Mouse (Mus musculus) CH12.LX (cell line): ENCODE results near the gene Plpp3. TPM values are rescaled to one million over a fixed set of nuclear protein-coding genes. Genes with fewer than 3 reads are reported as not detected.

ENCODE experiments used
- DNase-seq: peaks from one replicate; pipeline ENCODE4 v3.0.0-alpha.2; 2013; ENCODE audit errors: extremely low read depth
- H3K27ac ChIP-seq: 2 replicates; pipeline ENCODE4 v1.5.1; 2012; ENCODE audit warnings: low read depth, mild to moderate bottlenecking, control low read depth, moderate library complexity; ENCODE audit not compliant: insufficient read depth
- H3K27me3 ChIP-seq: replicated peaks from 2 replicates; pipeline ENCODE3; 2012; ENCODE audit warnings: inconsistent platforms
- H3K36me3 ChIP-seq, 2 experiments: replicated peaks in 1 of 2; 2 replicates each; pipeline versions ENCODE3 to v1.6.1; 2012; ENCODE audit warnings: inconsistent platforms in 1 of 2, low read length in 1 of 2, mild to moderate bottlenecking in 1 of 2, mixed read lengths in 1 of 2, moderate library complexity in 1 of 2; ENCODE audit not compliant: control insufficient read depth in 1 of 2, insufficient read depth in 1 of 2
- H3K4me1 ChIP-seq, 2 experiments: 2 replicates each; pipeline ENCODE4 v1.6.1; 2012; ENCODE audit warnings: inconsistent platforms in 1 of 2, moderate library complexity in 1 of 2; ENCODE audit not compliant: insufficient read depth in 2 of 2, control insufficient read depth in 1 of 2
- H3K4me2 ChIP-seq: 2 replicates; pipeline ENCODE4 v1.6.1; 2012; ENCODE audit warnings: low read depth, mild to moderate bottlenecking, control low read depth; ENCODE audit not compliant: poor library complexity, insufficient read depth, severe bottlenecking
- H3K4me3 ChIP-seq, 3 experiments: fragments of 150-350 bp in 1 of 3; sonication (generic) in 1 of 3; replicated peaks in 1 of 3; 2 replicates each; pipeline versions ENCODE3 to v1.5.1; 2011 to 2012; ENCODE audit warnings: low read depth in 2 of 3, low read length in 2 of 3, mild to moderate bottlenecking in 2 of 3, moderate library complexity in 2 of 3, control low read depth in 1 of 3, improper control_type of control experiment in 1 of 3, inconsistent platforms in 1 of 3, mixed read lengths in 1 of 3; ENCODE audit not compliant: poor library complexity in 1 of 3
- H3K79me2 ChIP-seq: replicated peaks from 2 replicates; pipeline ENCODE4 v1.6.1; 2012; ENCODE audit warnings: mild to moderate bottlenecking, moderate library complexity; ENCODE audit not compliant: control insufficient read depth, poor library complexity, insufficient read depth, severe bottlenecking; ENCODE audit errors: extremely low read depth
- H3K9ac ChIP-seq: 2 replicates; pipeline ENCODE4 v1.6.1; 2012; ENCODE audit warnings: low read depth, mild to moderate bottlenecking, control low read depth, moderate library complexity; ENCODE audit not compliant: insufficient read depth
- H3K9me3 ChIP-seq: replicated peaks from 2 replicates; pipeline ENCODE3; 2012; ENCODE audit warnings: low read length, inconsistent platforms, mixed read lengths
- BHLHE40 ChIP-seq: IDR thresholded peaks from 2 replicates; pipeline ENCODE4 v1.6.1; 2011; ENCODE audit warnings: mild to moderate bottlenecking, low read depth, low read length, improper control_type of control experiment
- CHD2 ChIP-seq: IDR thresholded peaks from 2 replicates; pipeline ENCODE4 v1.6.1; 2011; ENCODE audit warnings: low read length, improper control_type of control experiment
- EP300 ChIP-seq: IDR thresholded peaks from 2 replicates; pipeline ENCODE4 v1.6.1; 2011; ENCODE audit warnings: low read length, improper control_type of control experiment
- GABPA ChIP-seq: IDR thresholded peaks from 2 replicates; pipeline ENCODE4 v1.6.1; 2012; ENCODE audit warnings: low read depth, low read length, improper control_type of control experiment, inconsistent platforms; ENCODE audit not compliant: insufficient replicate concordance
- IRF4 ChIP-seq: IDR thresholded peaks from 2 replicates; pipeline ENCODE4 v1.6.1; 2014; ENCODE audit warnings: low read depth, mild to moderate bottlenecking, inconsistent platforms, low read length, improper control_type of control experiment
- JUN ChIP-seq: IDR thresholded peaks from 2 replicates; pipeline ENCODE4 v1.6.1; 2011; ENCODE audit warnings: low read depth, mild to moderate bottlenecking, low read length, improper control_type of control experiment, moderate library complexity; ENCODE audit not compliant: insufficient read depth
- MYC ChIP-seq: IDR thresholded peaks from 2 replicates; pipeline ENCODE4 v1.6.1; 2011; ENCODE audit warnings: low read depth, mild to moderate bottlenecking, improper control_type of control experiment, low read length
- NELFE ChIP-seq: IDR thresholded peaks from 2 replicates; pipeline ENCODE4 v1.6.1; 2011; ENCODE audit warnings: low read depth, low read length, improper control_type of control experiment
- PAX5 ChIP-seq: IDR thresholded peaks from 2 replicates; pipeline ENCODE4 v1.6.1; 2012; ENCODE audit warnings: low read length, inconsistent platforms, mixed read lengths
- POLR2AphosphoS2 ChIP-seq: IDR thresholded peaks from 2 replicates; pipeline ENCODE4 v1.6.1; 2011; ENCODE audit warnings: low read depth, low read length, improper control_type of control experiment
- UBTF ChIP-seq: IDR thresholded peaks from 2 replicates; pipeline ENCODE4 v1.6.1; 2012; ENCODE audit warnings: low read depth, mild to moderate bottlenecking, inconsistent platforms, low read length, improper control_type of control experiment, moderate library complexity
- ZC3H11A ChIP-seq: IDR thresholded peaks from 2 replicates; pipeline ENCODE4 v1.6.1; 2012; ENCODE audit warnings: low read depth, mild to moderate bottlenecking, inconsistent platforms, low read length, improper control_type of control experiment
- dilution Hi-C: fragments of 300-500 bp; cut with MboI; formaldehyde crosslinking; loops from 2 replicates; pipeline ENCODE4 v1.14.3; 2020; ENCODE audit warnings: low sequenced_read_pairs; ENCODE audit not compliant: extremely low pct_unique_long_range_greater_than_20kb, extremely low pct_ligation_motif_present
- in situ Hi-C: fragments of 300-500 bp; cut with MboI; formaldehyde crosslinking; loops from 3 replicates; pipeline ENCODE4 v1.14.3; 2019; ENCODE audit warnings: low sequenced_read_pairs, low pct_ligation_motif_present, low pct_unique_long_range_greater_than_20kb, mixed read lengths
- polyA plus RNA-seq: library from polyadenylated mRNA; unstranded; fragments of >175 nt; gene quantifications from 2 replicates; pipeline ENCODE4 v1.2.1, GENCODE M21; 2012; ENCODE audit warnings: low read depth; ENCODE audit not compliant: insufficient read length
- total RNA-seq, 2 experiments: library from RNA; depleted of rRNA; stranded (reverse); fragments of 300-350 nt in 1 of 2; fragments of >200 nt in 1 of 2; gene quantifications; 2 replicates each; pipeline ENCODE4 v1.2.3; 2012 to 2014

Plpp3 gene
- total and polyA plus RNA-seq, 3 experiments, result 0.34 to 1.6 (median 1.2) TPM

DNA sequence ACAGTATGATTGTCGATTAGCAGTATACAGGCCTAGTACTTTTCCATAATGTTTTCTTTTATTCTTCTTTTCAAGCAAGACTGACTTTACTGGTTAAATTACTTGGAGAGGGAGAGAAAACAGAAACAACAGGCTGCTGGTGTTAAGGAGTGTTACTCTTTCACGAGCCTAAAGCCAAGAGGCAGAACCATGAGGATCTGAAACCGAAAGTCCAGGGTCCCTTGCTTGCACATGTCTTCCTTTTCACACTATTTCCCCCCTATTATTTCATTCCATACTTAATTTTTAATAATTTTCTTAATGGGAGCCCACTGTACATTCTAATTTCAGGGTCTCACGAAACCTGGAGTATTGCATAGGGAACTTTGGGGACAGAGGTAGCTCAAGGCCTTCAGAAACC is 97.2 kb downstream of the Plpp3 start:
- H3K36me3 ChIP-seq, result no peaks in the 10 kb centered on the region
- H3K27me3 ChIP-seq, result no peaks in the 10 kb centered on the region
- H3K9ac ChIP-seq, result no peak overlapping the region
- peaks cover 16 to 61% of the 10 kb centered on the region in 2 experiments for H3K4me1 ChIP-seq
- H3K9me3 ChIP-seq, result no peaks in the 10 kb centered on the region
- TF ChIP-seq NELFE (no peak), MYC (0 out of 2 replicates have a peak, but pooled peaks have one; percentile 30), UBTF (no peak), IRF4 (peak; percentile 81), GABPA (no peak), PAX5 (no peak), ZC3H11A (no peak), CHD2 (no peak), EP300 (peak; percentile 65; the same call in 1 of the 2 replicates), BHLHE40 (peak; percentile 53)
- in situ Hi-C loops, result no loop called here
- no peak for DNase-seq
- H3K79me2 ChIP-seq, result no peaks in the 10 kb centered on the region
- H3K4me2 ChIP-seq, result peak overlapping the region; percentile 74; the same call in 1 of the 2 replicates
- dilution Hi-C loops, result no loop called here
- no peak overlapping the region for H3K27ac ChIP-seq
- H3K4me3 ChIP-seq, result no peak overlapping the region

DNA sequence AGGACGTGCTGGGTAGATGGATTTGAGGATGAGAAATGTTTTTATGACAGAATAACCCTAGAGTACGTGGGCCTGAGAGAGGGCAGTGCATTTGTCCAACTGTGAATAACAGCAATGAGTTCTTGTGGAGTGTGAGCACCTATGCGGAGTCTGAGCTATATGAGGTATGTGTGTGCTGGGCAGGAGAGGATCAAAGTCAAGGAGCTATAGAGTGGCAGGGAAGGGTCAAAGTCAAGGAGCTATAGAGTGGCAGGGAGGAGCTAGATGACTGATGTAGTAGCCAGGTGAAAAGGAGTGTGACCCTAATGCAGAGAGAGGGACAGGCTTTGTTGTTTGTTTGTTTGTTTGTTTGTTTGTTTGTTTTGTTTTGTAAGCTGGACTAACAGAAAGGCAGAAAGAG is 98.0 kb downstream of the Plpp3 start:
- Histone ChIP-seq H3K4me2 (no peak overlapping the region), H3K4me1 (peaks cover 16 to 62% of the 10 kb centered on the region in 2 experiments), H3K36me3 (no peaks in the 10 kb centered on the region), H3K4me3 (no peak overlapping the region), H3K27me3 (no peaks in the 10 kb centered on the region), H3K9ac (no peak overlapping the region), H3K9me3 (no peaks in the 10 kb centered on the region), H3K27ac (no peak overlapping the region), H3K79me2 (no peaks in the 10 kb centered on the region)
- no peak for TF ChIP-seq POLR2AphosphoS2
- TF ChIP-seq JUN, result no peak
- TF ChIP-seq MYC, result no peak
- TF ChIP-seq BHLHE40, result no peak
- no peak for DNase-seq
- dilution Hi-C loops (no loop called here), in situ Hi-C loops (no loop called here)
